Mouse (Mus musculus): ENCODE results near the gene Krtap5-4.
"Not testable (repeated sequence)": the region's sequence is repeated elsewhere in the genome, so short reads cannot be mapped to it uniquely, and the experiment has no call there.

Krtap5-4 gene

DNA sequence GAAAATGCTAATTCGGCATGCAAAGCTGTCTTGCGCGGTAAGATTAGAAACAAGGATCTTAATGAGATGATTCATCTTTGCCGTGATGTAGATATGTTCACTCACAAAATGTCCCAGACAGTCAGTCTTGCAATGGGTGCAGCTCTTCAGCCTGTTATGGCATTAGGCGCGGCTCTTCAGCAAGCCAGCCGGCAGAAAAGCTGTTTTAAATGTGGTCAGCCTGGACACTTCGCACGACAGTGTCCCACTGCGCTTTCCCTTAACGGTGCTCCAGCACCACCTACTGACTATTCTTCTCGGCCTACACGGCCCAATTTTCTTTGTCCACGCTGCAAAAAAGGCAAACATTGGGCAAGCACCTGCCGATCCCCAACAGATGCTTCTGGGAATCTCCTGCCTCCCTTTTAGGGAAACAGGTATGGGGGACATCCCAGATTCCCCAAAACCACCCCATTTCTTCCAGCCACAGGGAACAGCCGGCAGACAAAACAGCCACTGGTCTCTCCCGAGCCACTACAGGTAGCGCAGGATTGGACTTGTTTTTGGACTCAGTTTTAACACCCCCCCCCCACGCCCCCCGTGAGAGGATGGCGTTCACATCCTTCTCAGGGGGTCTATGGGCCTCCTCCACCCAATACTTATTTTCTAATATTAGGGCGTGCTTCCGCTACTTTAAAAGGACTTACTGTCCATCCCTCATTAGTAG lies 18.1 kb upstream of the Krtap5-4 start:
- TF ChIP-seq POU5F1 (IDR thresholded peaks at IDR 0.05; ENCODE audit: borderline replicate concordance, low read length) = no peak
- no peak for TF ChIP-seq NANOG (IDR thresholded peaks at IDR 0.05; ENCODE audit: borderline replicate concordance, low read length)
- TF ChIP-seq CTCF (conservative IDR thresholded peaks at IDR 0.05; ENCODE audit: low read length) = no peak
- Histone ChIP-seq H3K9me3 (ENCODE audit: low read length) (peaks cover 14% of the 10 kb centered on the region), H3K36me3 (ENCODE audit: insufficient read depth, low read length) (no peaks in the 10 kb centered on the region), H3K4me1 (replicated peaks; ENCODE audit: low read depth, low read length) (peaks cover 10% of the 10 kb centered on the region), H3K27me3 (ENCODE audit: insufficient read depth, low read length) (peaks cover 60% of the 10 kb centered on the region), H3K4me3 (replicated peaks; ENCODE audit: low read length) (no peak overlapping the region)

DNA sequence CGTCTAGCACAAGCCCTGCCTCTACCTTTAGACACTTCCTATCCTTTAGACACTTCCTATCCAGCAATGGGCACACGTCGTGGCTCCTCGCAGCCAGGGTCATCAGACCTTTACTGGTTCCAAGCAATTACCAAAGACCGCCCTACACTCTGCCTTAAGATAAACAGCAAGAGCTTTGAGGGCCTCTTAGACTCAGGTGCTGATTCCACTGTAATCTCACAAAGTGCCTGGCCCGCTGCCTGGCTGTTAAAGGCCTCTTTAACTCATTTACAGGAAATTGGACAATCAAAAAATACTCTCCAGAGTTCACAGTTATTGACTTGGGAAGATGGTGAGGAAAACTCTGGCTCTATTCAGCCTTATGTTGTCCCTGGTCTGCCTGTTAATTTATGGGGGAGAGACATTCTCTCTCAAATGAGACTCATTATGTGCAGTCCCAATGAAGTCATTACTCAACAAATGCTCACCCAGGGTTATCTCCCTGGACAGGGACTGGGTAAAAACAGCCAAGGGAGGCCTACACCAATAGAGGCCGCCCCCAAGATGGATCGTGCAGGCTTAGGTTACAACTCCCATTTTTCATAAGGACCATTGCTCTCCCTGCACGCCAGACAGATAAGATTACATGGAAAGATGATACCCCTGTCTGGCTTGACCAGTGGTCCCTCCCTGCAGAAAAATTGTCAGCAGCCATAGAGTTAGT lies 17.3 kb upstream of the Krtap5-4 start:
- not testable (repeated sequence) for H3K4me1 ChIP-seq (replicated peaks; ENCODE audit: low read depth, low read length); H3K4me3 ChIP-seq (replicated peaks; ENCODE audit: low read length); H3K36me3 ChIP-seq (ENCODE audit: insufficient read depth, low read length)
- peaks cover 21% of the 10 kb centered on the region for H3K9me3 ChIP-seq (ENCODE audit: low read length)
- peaks cover 54% of the 10 kb centered on the region for H3K27me3 ChIP-seq (ENCODE audit: insufficient read depth, low read length)

DNA sequence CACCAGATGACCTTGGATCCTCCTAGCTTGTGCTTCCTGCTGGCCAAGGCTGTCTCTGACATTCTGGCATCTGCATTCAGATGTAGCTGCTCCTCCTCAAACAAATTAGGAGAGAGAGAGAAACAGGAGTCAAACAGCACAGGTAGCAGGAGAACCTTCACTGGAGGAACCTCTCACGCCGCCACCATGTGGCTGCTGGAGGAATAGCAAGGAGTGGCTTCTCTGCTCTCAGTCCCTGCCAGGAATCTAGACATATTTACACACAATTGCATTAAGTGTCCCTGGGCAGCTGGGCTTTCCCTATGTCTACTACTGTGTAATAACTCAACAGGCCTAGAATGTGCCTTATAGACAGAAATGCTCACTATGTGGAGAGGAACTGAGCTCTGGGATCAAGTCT lies 9.5 kb upstream of the Krtap5-4 start:
- H3K36me3 ChIP-seq (ENCODE audit: insufficient read depth, low read length); H3K4me3 ChIP-seq (replicated peaks; ENCODE audit: low read length); H3K4me1 ChIP-seq (replicated peaks; ENCODE audit: low read depth, low read length): not testable (repeated sequence)
- peak; percentile 32 for TF ChIP-seq CTCF (conservative IDR thresholded peaks at IDR 0.05; ENCODE audit: low read length)
- Histone ChIP-seq H3K9me3 (ENCODE audit: low read length) (peaks cover 36% of the 10 kb centered on the region), H3K27me3 (ENCODE audit: insufficient read depth, low read length) (peaks cover 10% of the 10 kb centered on the region)

DNA sequence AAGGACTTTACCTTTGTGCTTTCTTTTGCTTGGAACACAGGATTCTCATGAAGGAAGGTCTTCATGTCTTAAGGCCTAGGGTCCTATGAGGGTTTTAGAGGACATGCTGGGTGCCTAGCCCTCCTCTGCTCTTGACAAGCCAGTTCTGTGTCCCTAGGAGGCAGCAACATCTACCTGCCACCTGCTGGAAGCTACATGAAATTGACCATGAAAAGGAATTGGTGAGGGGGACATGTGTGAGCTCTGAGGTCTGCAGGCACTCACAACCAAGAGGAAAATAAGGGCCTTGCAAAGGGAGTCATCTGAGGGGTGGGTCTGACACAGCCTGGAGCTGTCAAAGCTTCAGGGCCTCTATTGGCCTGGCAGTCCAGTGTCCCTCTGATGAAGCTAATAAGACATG lies 7.9 kb upstream of the Krtap5-4 start:
- Histone ChIP-seq H3K36me3 (ENCODE audit: insufficient read depth, low read length) (no peaks in the 10 kb centered on the region), H3K27me3 (ENCODE audit: insufficient read depth, low read length) (peaks cover 14% of the 10 kb centered on the region), H3K9me3 (ENCODE audit: low read length) (peaks cover 21% of the 10 kb centered on the region), H3K4me1 (replicated peaks; ENCODE audit: low read depth, low read length) (no peaks in the 10 kb centered on the region), H3K4me3 (replicated peaks; ENCODE audit: low read length) (no peak overlapping the region)
- TF ChIP-seq CTCF (conservative IDR thresholded peaks at IDR 0.05; ENCODE audit: low read length) (peak; percentile 17; the same call in 1 of the 2 replicates), NANOG (IDR thresholded peaks at IDR 0.05; ENCODE audit: borderline replicate concordance, low read length) (no peak), POU5F1 (IDR thresholded peaks at IDR 0.05; ENCODE audit: borderline replicate concordance, low read length) (no peak)

DNA sequence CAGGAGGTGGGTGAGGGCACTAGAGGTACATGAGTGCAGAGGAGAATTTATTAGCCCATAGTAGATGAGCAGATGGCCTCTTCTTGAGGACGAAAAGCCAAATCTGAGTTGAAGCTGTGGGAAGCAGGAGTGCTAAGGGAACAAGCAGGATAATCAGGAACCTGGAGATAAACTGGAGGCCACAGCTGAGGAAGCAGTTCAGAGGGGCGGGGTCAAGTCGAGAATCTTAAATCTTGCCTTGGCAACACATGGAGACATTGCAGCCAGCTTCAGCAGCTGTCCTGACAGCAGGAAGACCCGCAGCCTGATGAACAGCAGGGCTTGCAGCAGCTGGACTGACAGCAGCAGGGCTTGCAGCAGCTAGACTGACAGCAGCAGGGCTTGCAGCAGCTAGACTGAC lies 7.2 kb upstream of the Krtap5-4 start:
- H3K4me3 ChIP-seq (replicated peaks; ENCODE audit: low read length); H3K36me3 ChIP-seq (ENCODE audit: insufficient read depth, low read length); H3K4me1 ChIP-seq (replicated peaks; ENCODE audit: low read depth, low read length): not testable (repeated sequence)
- H3K9me3 ChIP-seq (ENCODE audit: low read length) = peaks cover 14% of the 10 kb centered on the region
- H3K27me3 ChIP-seq (ENCODE audit: insufficient read depth, low read length) = peaks cover 17% of the 10 kb centered on the region

DNA sequence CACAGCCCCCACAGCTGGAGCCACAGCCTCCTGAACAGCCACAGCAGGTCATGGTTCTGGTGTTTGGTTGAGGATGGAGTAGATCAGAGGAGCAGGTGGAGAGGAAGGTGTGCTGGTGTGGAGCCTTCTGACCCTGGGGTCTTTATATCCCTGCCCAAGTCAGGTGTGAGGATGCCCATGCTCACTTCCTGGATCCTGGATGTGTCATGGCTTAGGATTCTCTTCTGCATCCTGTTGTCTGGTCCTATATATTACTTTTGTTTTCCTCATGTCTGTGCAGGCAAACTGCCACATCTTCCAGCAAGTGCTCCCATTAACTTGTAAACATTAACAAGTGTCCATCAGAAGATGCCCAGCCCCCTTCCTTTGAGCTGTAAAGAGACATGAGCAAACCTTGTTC lies 6.3 kb upstream of the Krtap5-4 start, which contains the start of gene Krtap5-1:
TSS of gene Krtap5-1 (minus strand) at position 101 of the 400 bp plus-strand sequence.
- Histone ChIP-seq H3K27me3 (ENCODE audit: insufficient read depth, low read length) (peaks cover 21% of the 10 kb centered on the region), H3K9me3 (ENCODE audit: low read length) (peaks cover 12% of the 10 kb centered on the region)
- H3K4me3 ChIP-seq (replicated peaks; ENCODE audit: low read length); H3K36me3 ChIP-seq (ENCODE audit: insufficient read depth, low read length); H3K4me1 ChIP-seq (replicated peaks; ENCODE audit: low read depth, low read length): not testable (repeated sequence)

DNA sequence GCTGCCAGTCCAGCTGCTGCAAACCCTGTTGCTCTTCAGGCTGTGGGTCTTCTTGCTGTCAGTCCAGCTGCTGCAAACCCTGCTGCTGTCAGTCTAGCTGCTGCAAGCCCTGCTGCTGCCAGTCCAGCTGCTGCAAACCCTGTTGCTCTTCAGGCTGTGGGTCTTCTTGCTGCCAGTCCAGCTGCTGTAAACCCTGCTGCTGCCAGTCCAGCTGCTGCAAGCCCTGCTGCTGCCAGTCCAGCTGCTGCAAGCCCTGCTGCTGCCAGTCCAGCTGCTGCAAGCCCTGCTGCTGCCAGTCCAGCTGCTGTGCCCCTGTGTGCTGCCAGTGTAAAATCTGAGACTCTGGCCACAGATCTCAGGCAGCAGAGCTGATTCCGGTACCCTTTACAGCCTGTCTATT lies 580 bp downstream of the Krtap5-4 start:
- H3K4me3 ChIP-seq (replicated peaks; ENCODE audit: low read length); H3K4me1 ChIP-seq (replicated peaks; ENCODE audit: low read depth, low read length); H3K36me3 ChIP-seq (ENCODE audit: insufficient read depth, low read length); H3K9me3 ChIP-seq (ENCODE audit: low read length): not testable (repeated sequence)
- H3K27me3 ChIP-seq (ENCODE audit: insufficient read depth, low read length) = peaks cover 39% of the 10 kb centered on the region

DNA sequence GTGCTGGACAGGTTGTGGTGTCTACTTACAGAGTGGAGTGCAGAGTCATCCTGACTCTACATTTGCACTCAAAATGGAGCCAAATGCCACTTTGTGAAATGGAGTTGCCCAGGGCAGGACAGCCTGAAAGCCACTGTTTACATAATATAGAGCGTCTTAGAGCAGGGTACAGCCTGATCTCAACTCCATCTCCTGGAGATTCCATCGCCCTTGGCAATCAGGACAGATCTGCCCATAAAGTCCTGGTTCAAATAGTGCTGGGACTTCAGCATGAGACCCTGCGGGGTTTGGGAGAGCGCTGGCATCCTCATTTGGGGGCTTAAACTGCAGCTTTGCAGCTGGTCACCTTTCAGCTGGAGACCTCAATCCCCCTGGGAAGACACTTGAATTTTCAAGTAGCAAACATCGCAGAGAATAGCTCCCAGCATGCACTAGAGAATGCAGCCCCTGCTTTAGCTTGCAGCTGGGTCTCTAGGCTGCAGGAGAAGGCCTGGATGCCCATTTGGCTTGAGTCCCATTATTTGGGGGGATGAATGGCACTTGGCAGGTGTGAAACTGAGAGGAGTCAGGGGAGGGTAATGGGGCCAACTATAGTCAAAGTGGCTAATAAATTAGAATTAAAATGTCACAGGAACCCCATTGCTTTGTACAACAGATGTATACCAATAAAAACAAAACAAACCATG lies 11.4 kb downstream of the Krtap5-4 start:
- Histone ChIP-seq H3K4me3 (replicated peaks; ENCODE audit: low read length) (no peak overlapping the region), H3K9me3 (ENCODE audit: low read length) (no peaks in the 10 kb centered on the region), H3K36me3 (ENCODE audit: insufficient read depth, low read length) (no peaks in the 10 kb centered on the region), H3K4me1 (replicated peaks; ENCODE audit: low read depth, low read length) (0 out of 2 replicates have a peak, but pooled peaks cover 9% of the 10 kb centered on the region), H3K27me3 (ENCODE audit: insufficient read depth, low read length) (peaks cover 11% of the 10 kb centered on the region; the same call in 1 of the 2 replicates)
- no peak for TF ChIP-seq NANOG (IDR thresholded peaks at IDR 0.05; ENCODE audit: borderline replicate concordance, low read length)
- no peak for TF ChIP-seq POU5F1 (IDR thresholded peaks at IDR 0.05; ENCODE audit: borderline replicate concordance, low read length)
- no peak for TF ChIP-seq CTCF (conservative IDR thresholded peaks at IDR 0.05; ENCODE audit: low read length)

DNA sequence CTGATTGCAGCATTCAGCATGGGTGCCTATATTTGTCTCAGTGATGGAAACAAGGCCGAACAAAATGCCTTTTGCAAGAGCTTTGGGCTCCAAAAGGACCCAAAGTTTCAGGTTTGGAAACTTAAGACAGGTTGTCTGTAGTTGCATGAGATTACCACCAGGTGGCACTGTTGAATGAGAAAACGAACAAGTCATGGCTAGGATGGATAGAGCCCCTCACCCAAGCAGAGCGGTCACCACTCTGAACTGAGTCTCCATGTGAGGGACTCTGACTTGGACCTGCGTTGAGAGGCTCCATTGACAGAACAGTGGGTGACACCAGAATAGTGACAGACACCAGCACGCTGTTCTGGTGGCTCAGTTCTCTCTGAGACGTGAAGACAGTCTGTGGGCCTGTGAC lies 13.2 kb downstream of the Krtap5-4 start:
- Histone ChIP-seq H3K4me1 (replicated peaks; ENCODE audit: low read depth, low read length) (no peaks in the 10 kb centered on the region), H3K27me3 (ENCODE audit: insufficient read depth, low read length) (peaks cover 11% of the 10 kb centered on the region; the same call in 1 of the 2 replicates), H3K36me3 (ENCODE audit: insufficient read depth, low read length) (no peaks in the 10 kb centered on the region), H3K4me3 (replicated peaks; ENCODE audit: low read length) (no peak overlapping the region), H3K9me3 (ENCODE audit: low read length) (no peaks in the 10 kb centered on the region)
- no peak for TF ChIP-seq POU5F1 (IDR thresholded peaks at IDR 0.05; ENCODE audit: borderline replicate concordance, low read length)
- TF ChIP-seq CTCF (conservative IDR thresholded peaks at IDR 0.05; ENCODE audit: low read length) = peak; percentile 69

Data from E14TG2a.4 (cell line).